In the genomic region with DNA sequence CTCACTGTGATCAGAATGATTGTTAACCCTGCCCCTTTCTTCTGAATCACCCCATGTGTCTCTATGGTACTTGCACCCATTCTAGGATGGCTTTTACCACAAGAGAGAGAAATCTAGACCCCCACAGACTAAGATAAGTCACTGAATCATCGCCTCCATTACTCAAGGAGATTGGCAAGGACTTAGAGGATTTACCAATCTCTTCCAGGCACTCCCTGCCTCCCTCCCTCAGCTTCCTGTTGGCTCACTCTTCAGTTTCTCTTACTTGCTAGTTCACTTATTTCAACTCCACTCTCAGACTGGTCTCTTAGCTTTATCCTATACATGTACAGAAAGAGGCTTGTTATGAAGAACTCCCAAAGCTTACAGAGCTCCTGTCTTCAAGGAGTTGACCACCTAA, we compare ENCODE assay signal across 8 mouse cellular contexts.
"Had no signal": no experiment of that assay in that cellular context is flagged by ENCODE, and none has a peak within 500 bp of the region (broad histone marks: within the 10 kb centered on the region; RNA-seq: fewer than 3 reads in every experiment).

No protein-coding gene starts in this region.

- DNase-seq: kidney, adult 8-10 months; kidney, postnatal 4 days; left cerebral cortex, postnatal 4 days; lung, postnatal 10 days; right cerebral cortex, postnatal 14 days; thymus, postnatal 14 days had no signal

- ATAC-seq: intestine, embryonic 16.5 days; midbrain, embryonic 16.5 days had no signal
